Mouse (Mus musculus) limb, embryonic 11.5 days (tissue): Measurements from ENCODE around the gene Pfdn4. TPM values are rescaled to one million over a fixed set of nuclear protein-coding genes. Genes with fewer than 3 reads are reported as not detected.
A peak's percentile ranks its signal among the peaks of the same experiment; 100 is the strongest.

Experiments used
- ATAC-seq: fragments of 200-750 bp; cut with Nextera tagmentation; 2 replicates; pipeline ENCODE4 v1.8.0; 2017; ENCODE audit warnings: low read depth; ENCODE audit not compliant: insufficient number of reproducible peaks, low FRiP score, low TSS enrichment
- DNase-seq: peaks from one replicate; pipeline ENCODE4 v3.0.0-alpha.2; 2015; ENCODE audit warnings: low spot score
- H3K27ac ChIP-seq: fragments of 300-500 bp; sonication (generic); replicated peaks from 2 replicates; pipeline ENCODE4 v1.5.1; 2014; ENCODE audit warnings: low read depth, mild to moderate bottlenecking, low read length
- H3K27me3 ChIP-seq: fragments of 300-500 bp; sonication (generic); 2 replicates; pipeline ENCODE4 v1.6.1; 2014; ENCODE audit warnings: mild to moderate bottlenecking, low read length, mixed read lengths; ENCODE audit not compliant: control insufficient read depth, insufficient read depth
- H3K36me3 ChIP-seq: fragments of 300-500 bp; sonication (generic); 2 replicates; pipeline ENCODE4 v1.6.1; 2014; ENCODE audit warnings: mild to moderate bottlenecking, low read length, moderate library complexity, mixed read lengths; ENCODE audit not compliant: control insufficient read depth, insufficient read depth
- H3K4me1 ChIP-seq: fragments of 300-500 bp; sonication (generic); 2 replicates; pipeline ENCODE4 v1.6.1; 2014; ENCODE audit warnings: low read length, mixed read lengths; ENCODE audit not compliant: control insufficient read depth, insufficient read depth
- H3K4me2 ChIP-seq: fragments of 300-500 bp; sonication (generic); 2 replicates; pipeline ENCODE4 v1.6.1; 2014; ENCODE audit warnings: low read depth, mild to moderate bottlenecking, moderate library complexity; ENCODE audit not compliant: severe bottlenecking
- H3K4me3 ChIP-seq: fragments of 300-500 bp; sonication (generic); 2 replicates; pipeline ENCODE4 v1.5.1; 2014; ENCODE audit warnings: low read depth, low read length
- H3K9ac ChIP-seq: fragments of 300-500 bp; sonication (generic); 2 replicates; pipeline ENCODE4 v1.6.1; 2014; ENCODE audit warnings: mild to moderate bottlenecking, low read length
- H3K9me3 ChIP-seq: fragments of 300-500 bp; sonication (generic); 2 replicates; pipeline ENCODE4 v1.6.1; 2016; ENCODE audit warnings: low read length; ENCODE audit not compliant: control insufficient read depth
- WGBS: fragments of 180-500 bp; shearing (Covaris S2); extraction: QIAGEN DNeasy Blood & Tissue Kit; methylation state at CpG from one replicate; pipeline ENCODE4 v1.1.7; 2014; 5-methylcytosine and 5-hydroxymethylcytosine counted together
- polyA plus RNA-seq: library from polyadenylated mRNA; unstranded; fragments of >200 nt; fragmentation: Nextera tagmentation; extraction: Ambion mirVana; gene quantifications from 2 replicates; pipeline ENCODE4 v1.2.1, GENCODE M21; 2014

Pfdn4 gene
- polyA plus RNA-seq, 1 experiment from 2014 or later = 107 TPM

DNA sequence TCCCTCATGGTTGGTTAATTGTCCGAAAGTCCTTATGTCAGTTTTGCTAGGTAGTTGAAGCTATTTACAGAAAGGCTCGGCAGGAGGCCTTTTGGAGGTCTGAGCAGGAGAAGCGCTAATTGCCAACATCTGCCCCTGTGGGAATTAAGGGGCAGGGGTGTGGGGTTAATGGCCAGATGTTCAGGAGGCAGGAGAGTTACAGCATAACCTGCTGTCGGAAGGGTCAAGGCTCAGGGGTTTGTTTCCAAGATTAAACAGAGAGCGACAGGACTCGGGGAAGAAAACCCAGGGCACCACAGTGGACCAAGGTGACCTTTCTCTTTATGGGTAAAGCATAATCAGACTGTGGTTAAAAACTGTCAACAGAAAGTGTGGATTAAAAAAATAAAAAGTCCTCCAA, 51.3 kb downstream of the Pfdn4 start:
- no peak overlapping the region for H3K4me3 ChIP-seq
- H3K9ac ChIP-seq = no peak overlapping the region
- no peaks in the 10 kb centered on the region for H3K9me3 ChIP-seq
- H3K27ac ChIP-seq = no peak overlapping the region
- peak; percentile 81 for DNase-seq
- H3K4me1 ChIP-seq = peaks cover 19% of the 10 kb centered on the region
- H3K4me2 ChIP-seq = peak overlapping the region; percentile 5; the same call in 1 of the 2 replicates
- no peaks in the 10 kb centered on the region for H3K36me3 ChIP-seq
- ATAC-seq = no peak
- whole genome bisulfite sequencing = 2% methylated on average over 6 of the region's 6 CpGs
- H3K27me3 ChIP-seq = no peaks in the 10 kb centered on the region

DNA sequence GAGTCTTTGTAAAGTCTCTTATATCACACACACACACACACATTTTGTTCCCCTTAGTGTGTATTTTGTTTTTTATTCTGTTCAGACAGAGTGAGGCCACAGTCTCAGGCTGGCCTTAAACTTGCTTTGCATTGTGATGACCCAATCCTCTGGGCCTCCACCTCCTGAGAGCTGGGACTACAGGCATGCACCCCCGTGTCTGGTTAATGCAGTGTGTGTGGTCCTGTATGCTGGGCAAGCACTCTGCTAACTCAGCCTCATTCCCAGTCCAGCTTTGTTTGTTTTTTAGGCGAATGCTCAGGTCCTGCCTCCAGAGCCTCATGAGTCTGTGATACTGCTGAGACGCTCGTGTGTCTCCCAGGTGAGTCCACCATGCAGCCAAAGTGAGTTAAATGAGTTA, 51.8 kb downstream of the Pfdn4 start:
- peak overlapping the region; percentile 62; the same call in 1 of the 2 replicates for H3K27ac ChIP-seq
- H3K4me1 ChIP-seq = peaks cover 19% of the 10 kb centered on the region
- no peaks in the 10 kb centered on the region for H3K27me3 ChIP-seq
- DNase-seq = peak; percentile 51
- no peaks in the 10 kb centered on the region for H3K9me3 ChIP-seq
- no peak overlapping the region for H3K4me3 ChIP-seq
- no peak overlapping the region for H3K9ac ChIP-seq
- WGBS = 14% methylated on average over 4 of the region's 4 CpGs
- H3K4me2 ChIP-seq = no peak overlapping the region
- ATAC-seq = peak; percentile 32; the same call in 1 of the 2 replicates
- H3K36me3 ChIP-seq = no peaks in the 10 kb centered on the region

GRCm38 (mm10) chr2:170549146-170549545, 52.9 kb downstream of the Pfdn4 start:
- no peaks in the 10 kb centered on the region for H3K27me3 ChIP-seq
- H3K4me1 ChIP-seq = peaks cover 19% of the 10 kb centered on the region
- no peak overlapping the region for H3K4me3 ChIP-seq
- 61% methylated on average over 2 of the region's 2 CpGs for WGBS
- H3K27ac ChIP-seq = no peak overlapping the region
- no peak for ATAC-seq
- H3K9me3 ChIP-seq = no peaks in the 10 kb centered on the region
- DNase-seq = no peak
- no peaks in the 10 kb centered on the region for H3K36me3 ChIP-seq
- no peak overlapping the region for H3K4me2 ChIP-seq
- H3K9ac ChIP-seq = no peak overlapping the region

GRCm38 (mm10) chr2:170550240-170550639, 54.0 kb downstream of the Pfdn4 start:
- WGBS = 35% methylated on average over 5 of the region's 5 CpGs
- Histone ChIP-seq H3K4me3 (no peak overlapping the region), H3K4me1 (peaks cover 19% of the 10 kb centered on the region), H3K9ac (no peak overlapping the region), H3K36me3 (no peaks in the 10 kb centered on the region), H3K4me2 (no peak overlapping the region), H3K9me3 (no peaks in the 10 kb centered on the region), H3K27me3 (no peaks in the 10 kb centered on the region), H3K27ac (no peak overlapping the region)
- no peak for DNase-seq
- ATAC-seq = no peak

GRCm38 (mm10) chr2:170552088-170552487, 55.9 kb downstream of the Pfdn4 start:
- H3K4me2 ChIP-seq = no peak overlapping the region
- H3K4me3 ChIP-seq = no peak overlapping the region
- H3K9me3 ChIP-seq = no peaks in the 10 kb centered on the region
- H3K27ac ChIP-seq = no peak overlapping the region
- no peaks in the 10 kb centered on the region for H3K27me3 ChIP-seq
- ATAC-seq = no peak
- DNase-seq = no peak
- WGBS = 48% methylated on average over 7 of the region's 7 CpGs
- H3K9ac ChIP-seq = no peak overlapping the region
- peaks cover 19% of the 10 kb centered on the region for H3K4me1 ChIP-seq
- H3K36me3 ChIP-seq = no peaks in the 10 kb centered on the region

GRCm38 (mm10) chr2:170563956-170564855, 68.0 kb downstream of the Pfdn4 start:
- ATAC-seq (no peak), DNase-seq (no peak)
- Histone ChIP-seq H3K27ac (no peak overlapping the region), H3K36me3 (no peaks in the 10 kb centered on the region), H3K9ac (no peak overlapping the region), H3K9me3 (no peaks in the 10 kb centered on the region), H3K4me1 (no peaks in the 10 kb centered on the region), H3K4me2 (no peak overlapping the region), H3K27me3 (no peaks in the 10 kb centered on the region), H3K4me3 (no peak overlapping the region)
- WGBS = 75% methylated on average over 15 of the region's 15 CpGs

DNA sequence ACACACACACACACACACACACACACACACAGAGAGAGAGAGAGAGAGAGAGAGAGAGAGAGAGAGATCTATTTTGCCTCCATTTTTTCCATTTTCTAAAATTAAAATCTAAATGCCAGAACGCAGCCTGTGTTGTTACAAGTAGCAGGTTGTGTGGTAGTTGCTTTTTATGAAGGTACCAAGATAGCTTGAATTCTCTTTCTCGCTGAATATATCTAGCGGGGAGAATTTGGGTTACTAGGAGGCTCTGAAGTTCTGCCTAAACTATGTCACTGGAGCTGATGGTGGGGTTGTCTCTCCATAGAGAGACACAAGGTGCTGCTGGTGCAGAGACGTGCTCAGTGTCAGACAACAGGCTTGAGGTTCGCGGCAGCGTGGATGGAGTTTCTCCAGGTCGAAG, 68.8 kb downstream of the Pfdn4 start:
- Histone ChIP-seq H3K4me1 (no peaks in the 10 kb centered on the region), H3K9me3 (no peaks in the 10 kb centered on the region), H3K27me3 (no peaks in the 10 kb centered on the region), H3K9ac (no peak overlapping the region), H3K36me3 (no peaks in the 10 kb centered on the region), H3K27ac (no peak overlapping the region), H3K4me2 (no peak overlapping the region), H3K4me3 (no peak overlapping the region)
- DNase-seq (no peak), ATAC-seq (no peak)
- 91% methylated on average over 8 of the region's 8 CpGs for WGBS
